Mouse (Mus musculus) layer of hippocampus, adult 9-10 months (tissue): ENCODE results near the gene Gkn1.

Experiments used
- DNase-seq: peaks from one replicate; pipeline ENCODE4 v3.0.0; 2022; ENCODE audit warnings: low spot score

Gene Gkn1

DNA sequence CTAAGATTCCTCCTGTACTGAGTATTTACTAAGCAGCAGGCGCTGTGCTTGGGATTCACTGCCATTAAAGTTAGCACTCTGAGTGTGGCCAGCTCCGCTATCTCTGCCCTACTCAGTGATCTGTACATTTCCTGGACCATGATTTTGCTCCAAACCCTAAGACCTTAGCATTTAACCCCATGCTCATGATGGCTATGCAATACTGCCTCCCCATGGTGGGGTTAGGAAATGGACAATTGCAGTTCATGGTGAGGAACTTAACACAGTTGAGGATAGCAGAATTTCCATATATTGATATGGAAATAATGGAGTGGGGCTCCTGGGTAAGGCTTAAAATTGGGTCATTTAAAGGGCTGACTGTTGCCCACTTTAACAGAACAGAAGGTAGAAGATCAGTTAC lies 27.4 kb downstream of the Gkn1 start:
- no peak for DNase-seq

DNA sequence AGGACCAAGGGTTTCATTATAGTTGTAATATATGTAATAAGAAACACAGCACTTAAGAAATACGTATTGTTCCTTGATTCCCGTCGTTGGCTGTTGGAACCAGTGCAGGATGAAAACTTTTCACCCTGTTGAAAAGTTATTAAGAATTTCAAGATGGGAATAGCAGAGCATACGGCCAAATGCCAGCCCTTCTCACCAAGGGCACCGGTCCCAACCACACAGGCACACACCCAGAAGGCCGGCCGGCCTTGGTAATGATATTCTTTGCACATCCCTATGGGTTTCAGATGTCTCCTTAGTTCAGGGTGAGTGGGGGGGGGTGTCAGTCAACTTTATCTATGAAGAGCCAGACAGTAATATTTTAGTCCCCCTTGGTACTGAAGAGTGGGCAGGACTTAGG lies 32.1 kb downstream of the Gkn1 start:
- DNase-seq, result no peak

- DNase-seq, result no peak
These were observed 33.8 kb downstream of the Gkn1 start for GRCm38 (mm10) chr6:87316966-87317365.

DNA sequence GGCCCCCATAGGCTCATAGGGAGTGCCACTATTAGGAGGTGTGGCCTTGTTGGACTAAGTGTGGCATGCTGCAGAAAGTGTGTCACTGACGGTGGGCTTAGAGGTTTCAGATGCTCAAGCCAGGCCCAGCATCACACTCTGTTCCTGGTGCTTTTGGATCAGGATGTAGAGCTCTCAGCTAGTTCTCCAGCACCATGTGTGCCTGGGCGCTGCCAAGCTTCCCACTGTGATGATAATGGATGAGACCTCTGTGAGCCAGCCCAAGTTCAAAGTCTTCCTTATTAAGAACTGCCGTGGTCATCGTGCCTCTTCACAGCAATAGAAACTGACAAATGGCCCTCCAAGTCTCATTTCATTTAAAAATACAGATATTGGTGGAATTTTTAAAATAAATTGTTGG lies 38.0 kb downstream of the Gkn1 start:
- DNase-seq, result no peak

DNA sequence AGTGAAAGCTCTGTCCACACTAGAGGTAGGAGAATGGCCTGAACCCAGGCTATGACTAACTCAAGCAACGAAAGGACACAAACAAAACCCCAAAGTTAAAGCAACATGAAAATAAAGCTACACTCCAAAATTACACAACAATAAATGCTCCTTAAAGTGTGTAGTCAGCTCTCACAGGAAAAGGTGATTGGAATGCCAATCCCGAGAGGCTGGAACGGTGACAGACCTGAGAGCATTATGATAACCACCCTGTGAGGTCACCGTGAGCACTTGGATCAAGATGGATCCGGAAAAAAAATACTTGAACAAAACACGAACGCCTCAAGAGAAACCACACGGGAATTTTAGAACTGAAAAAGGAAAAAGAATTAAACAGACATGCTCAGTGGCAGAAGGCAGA lies 46.3 kb downstream of the Gkn1 start:
- no peak for DNase-seq

- DNase-seq, result no peak
These were observed 48.0 kb downstream of the Gkn1 start for GRCm38 (mm10) chr6:87302746-87303145.

GRCm38 (mm10) chr6:87301991-87302390 lies 48.8 kb downstream of the Gkn1 start:
- no peak for DNase-seq
